Mouse (Mus musculus) G1E (cell line): ENCODE results near the gene Il22ra1.

Experiments
- CTCF ChIP-seq: IDR thresholded peaks from 2 replicates; pipeline ENCODE4 v1.5.1; 2012; ENCODE audit warnings: low read depth, low read length, inconsistent platforms, mixed read lengths
- GATA2 ChIP-seq: IDR thresholded peaks from 2 replicates; pipeline ENCODE4 v1.6.1; 2012; ENCODE audit warnings: low read depth, low read length, inconsistent platforms, borderline replicate concordance
- POLR2AphosphoS5 ChIP-seq: IDR thresholded peaks from 2 replicates; pipeline ENCODE4 v1.6.1; 2012; ENCODE audit warnings: low read depth, low read length, inconsistent platforms; ENCODE audit not compliant: insufficient replicate concordance
- TAL1 ChIP-seq: conservative IDR thresholded peaks from 2 replicates; pipeline ENCODE4 v1.6.1; 2012; ENCODE audit warnings: low read depth, low read length, inconsistent platforms, mixed read lengths

DNA sequence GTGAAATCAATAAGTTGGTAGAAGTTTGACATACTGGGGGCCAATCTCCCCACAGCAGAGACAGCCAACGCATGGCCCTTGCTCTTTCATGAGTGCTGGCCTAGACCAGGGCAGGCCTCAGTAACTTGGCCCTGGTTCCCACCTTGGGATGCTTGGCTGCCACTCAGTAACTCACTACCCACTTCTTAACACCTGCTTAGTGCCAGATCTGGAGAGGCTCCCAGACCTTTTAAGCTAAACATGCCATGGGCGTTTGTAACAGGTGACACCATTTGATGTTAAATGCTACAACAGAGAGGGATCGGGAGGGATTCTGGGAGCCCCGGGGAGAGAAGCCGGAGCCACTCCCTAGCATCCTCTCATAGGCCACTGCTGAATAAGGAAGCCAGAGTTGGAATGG, 64.8 kb downstream of the Il22ra1 start:
- TF ChIP-seq CTCF (no peak), POLR2AphosphoS5 (no peak), TAL1 (no peak), GATA2 (no peak)
